Mouse (Mus musculus): ENCODE measurements around the gene Efna2. TPM values are rescaled to one million over a fixed set of nuclear protein-coding genes. Genes with fewer than 3 reads are reported as not detected.

Gene Efna2
- total and polyA plus RNA-seq, 3 experiments = 0.23 to 1.5 (median 0.86) TPM

- dilution Hi-C loops (cut with MboI; ENCODE audit: extremely low pct_ligation_motif_present, extremely low pct_unique_long_range_greater_than_20kb, low sequenced_read_pairs) = no loop called here
- Histone ChIP-seq H3K27me3 (replicated peaks) (peaks cover under 1% of the 10 kb centered on the region), H3K9me3 (replicated peaks; ENCODE audit: low read length) (no peaks in the 10 kb centered on the region), H3K36me3 (replicated peaks in 1 of 2; ENCODE audit: control insufficient read depth in 1 of 2, insufficient read depth in 1 of 2, low read length in 1 of 2) (peaks cover 27 to 52% of the 10 kb centered on the region in 2 experiments), H3K9ac (ENCODE audit: insufficient read depth, low read depth) (peak overlapping the region; percentile 62; the same call in 1 of the 2 replicates), H3K79me2 (replicated peaks; ENCODE audit: control insufficient read depth, extremely low read depth, insufficient read depth, poor library complexity, severe bottlenecking) (peaks cover 16% of the 10 kb centered on the region), H3K4me1 (ENCODE audit: control insufficient read depth in 1 of 2, insufficient read depth in 2 of 2) (peaks cover 20 to 61% of the 10 kb centered on the region in 2 experiments), H3K27ac (ENCODE audit: insufficient read depth, low read depth) (no peak overlapping the region), H3K4me2 (ENCODE audit: insufficient read depth, low read depth, poor library complexity, severe bottlenecking) (peak overlapping the region; percentile 33), H3K4me3 (replicated peaks in 1 of 3; ENCODE audit: low read depth in 2 of 3, low read length in 2 of 3, poor library complexity in 1 of 3) (peak overlapping the region; percentile 2 to 46 (median 36))
- in situ Hi-C loops (cut with MboI; ENCODE audit: low pct_ligation_motif_present, low pct_unique_long_range_greater_than_20kb, low sequenced_read_pairs) = no loop called here
- no peak for TF ChIP-seq GABPA (IDR thresholded peaks at IDR 0.05; ENCODE audit: insufficient replicate concordance, low read depth, low read length)
- TF ChIP-seq BHLHE40 (IDR thresholded peaks at IDR 0.05; ENCODE audit: low read depth, low read length) = peak; percentile 64; the same call in 1 of the 2 replicates
- TF ChIP-seq ZNF384 (IDR thresholded peaks at IDR 0.05; ENCODE audit: low read depth, low read length) = peak; percentile 71
- DNase-seq (ENCODE audit: extremely low read depth) = no peak
Observed at GRCm38 (mm10) chr10:80173358-80173757, 5.9 kb upstream of the Efna2 start.

GRCm38 (mm10) chr10:80173955-80174640, 5.2 kb upstream of the Efna2 start:
- peaks cover 8% of the 10 kb centered on the region for H3K27me3 ChIP-seq (replicated peaks)
- TF ChIP-seq UBTF (IDR thresholded peaks at IDR 0.05; ENCODE audit: low read depth, low read length) (no peak), PAX5 (IDR thresholded peaks at IDR 0.05; ENCODE audit: low read length) (no peak), CTCF (conservative IDR thresholded peaks at IDR 0.05 in 1 of 2, IDR thresholded peaks at IDR 0.05 in 1 of 2; ENCODE audit: low read depth in 2 of 2, low read length in 2 of 2) (no peak), ZMIZ1 (IDR thresholded peaks at IDR 0.05; ENCODE audit: low read depth, low read length) (no peak), E2F4 (IDR thresholded peaks at IDR 0.05; ENCODE audit: insufficient replicate concordance, low read depth, low read length) (no peak), RAD21 (IDR thresholded peaks at IDR 0.05; ENCODE audit: low read depth, low read length) (no peak), MAFK (IDR thresholded peaks at IDR 0.05; ENCODE audit: insufficient replicate concordance, low read length) (no peak), BHLHE40 (IDR thresholded peaks at IDR 0.05; ENCODE audit: low read depth, low read length) (no peak)
- H3K9me3 ChIP-seq (replicated peaks; ENCODE audit: low read length) = no peaks in the 10 kb centered on the region
- H3K4me3 ChIP-seq (replicated peaks in 1 of 3; ENCODE audit: low read depth in 2 of 3, low read length in 2 of 3, poor library complexity in 1 of 3) = no peak overlapping the region
- peaks cover 27 to 63% of the 10 kb centered on the region in 2 experiments for H3K4me1 ChIP-seq (ENCODE audit: control insufficient read depth in 1 of 2, insufficient read depth in 2 of 2)
- dilution Hi-C loops (cut with MboI; ENCODE audit: extremely low pct_ligation_motif_present, extremely low pct_unique_long_range_greater_than_20kb, low sequenced_read_pairs) (no loop called here), in situ Hi-C loops (cut with MboI; ENCODE audit: low pct_ligation_motif_present, low pct_unique_long_range_greater_than_20kb, low sequenced_read_pairs) (no loop called here)
- DNase-seq (ENCODE audit: extremely low read depth) = no peak
- H3K27ac ChIP-seq (ENCODE audit: insufficient read depth, low read depth) = no peak overlapping the region
- peaks cover 9% of the 10 kb centered on the region for H3K79me2 ChIP-seq (replicated peaks; ENCODE audit: control insufficient read depth, extremely low read depth, insufficient read depth, poor library complexity, severe bottlenecking)
- no peak overlapping the region for H3K9ac ChIP-seq (ENCODE audit: insufficient read depth, low read depth)
- H3K4me2 ChIP-seq (ENCODE audit: insufficient read depth, low read depth, poor library complexity, severe bottlenecking) = no peak overlapping the region
- H3K36me3 ChIP-seq (replicated peaks in 1 of 2; ENCODE audit: control insufficient read depth in 1 of 2, insufficient read depth in 1 of 2, low read length in 1 of 2) = peaks cover 27 to 52% of the 10 kb centered on the region in 2 experiments

- peaks cover 26 to 47% of the 10 kb centered on the region in 2 experiments for H3K36me3 ChIP-seq (replicated peaks in 1 of 2; ENCODE audit: control insufficient read depth in 1 of 2, insufficient read depth in 1 of 2, low read length in 1 of 2)
- H3K4me2 ChIP-seq (ENCODE audit: insufficient read depth, low read depth, poor library complexity, severe bottlenecking) = no peak overlapping the region
- in situ Hi-C loops (cut with MboI; ENCODE audit: low pct_ligation_motif_present, low pct_unique_long_range_greater_than_20kb, low sequenced_read_pairs) (loop anchor here (5.0 kb wide), 2 partner anchors 73 to 173 kb away; partner anchors contain the start of genes Adamtsl5 and Ndufs7), dilution Hi-C loops (cut with MboI; ENCODE audit: extremely low pct_ligation_motif_present, extremely low pct_unique_long_range_greater_than_20kb, low sequenced_read_pairs) (no loop called here)
- peak; percentile 80 for DNase-seq (ENCODE audit: extremely low read depth)
- H3K9me3 ChIP-seq (replicated peaks; ENCODE audit: low read length) = no peaks in the 10 kb centered on the region
- no peak overlapping the region for H3K4me3 ChIP-seq (replicated peaks in 1 of 3; ENCODE audit: low read depth in 2 of 3, low read length in 2 of 3, poor library complexity in 1 of 3)
- peaks cover 3% of the 10 kb centered on the region for H3K79me2 ChIP-seq (replicated peaks; ENCODE audit: control insufficient read depth, extremely low read depth, insufficient read depth, poor library complexity, severe bottlenecking)
- H3K27ac ChIP-seq (ENCODE audit: insufficient read depth, low read depth) = no peak overlapping the region
- H3K4me1 ChIP-seq (ENCODE audit: control insufficient read depth in 1 of 2, insufficient read depth in 2 of 2) = peaks cover 27 to 62% of the 10 kb centered on the region in 2 experiments
- H3K9ac ChIP-seq (ENCODE audit: insufficient read depth, low read depth) = no peak overlapping the region
- peaks cover 11% of the 10 kb centered on the region for H3K27me3 ChIP-seq (replicated peaks)
- TF ChIP-seq RCOR1 (conservative IDR thresholded peaks at IDR 0.05; ENCODE audit: low read depth, low read length) (no peak), CHD2 (IDR thresholded peaks at IDR 0.05; ENCODE audit: low read length) (no peak), ZKSCAN1 (IDR thresholded peaks at IDR 0.05; ENCODE audit: borderline replicate concordance, low read depth, low read length) (no peak), CTCF (conservative IDR thresholded peaks at IDR 0.05 in 1 of 2, IDR thresholded peaks at IDR 0.05 in 1 of 2; ENCODE audit: low read depth in 2 of 2, low read length in 2 of 2) (peak; percentile 51 to 74), CHD1 (IDR thresholded peaks at IDR 0.05; ENCODE audit: low read depth, low read length) (no peak), IRF4 (IDR thresholded peaks at IDR 0.05; ENCODE audit: low read depth, low read length) (no peak; the same call in 1 of the 2 replicates), NRF1 (IDR thresholded peaks at IDR 0.05; ENCODE audit: low read depth, low read length) (0 out of 2 replicates have a peak, but pooled peaks have one; percentile 22), SMC3 (IDR thresholded peaks at IDR 0.05; ENCODE audit: low read depth, low read length) (peak; percentile 39), MEF2A (IDR thresholded peaks at IDR 0.05; ENCODE audit: borderline replicate concordance, low read depth, low read length) (no peak), ETS1 (conservative IDR thresholded peaks at IDR 0.05; ENCODE audit: low read depth, low read length) (no peak), MYC (IDR thresholded peaks at IDR 0.05; ENCODE audit: low read depth, low read length) (no peak), ZMIZ1 (IDR thresholded peaks at IDR 0.05; ENCODE audit: low read depth, low read length) (no peak), MXI1 (IDR thresholded peaks at IDR 0.05; ENCODE audit: low read depth, low read length) (no peak), UBTF (IDR thresholded peaks at IDR 0.05; ENCODE audit: low read depth, low read length) (no peak), RAD21 (IDR thresholded peaks at IDR 0.05; ENCODE audit: low read depth, low read length) (peak; percentile 10), NELFE (IDR thresholded peaks at IDR 0.05; ENCODE audit: low read depth, low read length) (0 out of 2 replicates have a peak, but pooled peaks have one; percentile 36), MAX (IDR thresholded peaks at IDR 0.05; ENCODE audit: low read length) (no peak)
Observed at GRCm38 (mm10) chr10:80174705-80175104, 4.6 kb upstream of the Efna2 start.

Data from CH12.LX (cell line).